In genomic region chr11:79661877-79662545, GRCm38 (mm10) we compare ENCODE assay signal across 8 mouse cellular contexts.
DNase-seq lines count a peak whose midpoint lies in the region; ATAC-seq lines count a peak whose summit lies in the region.

No protein-coding gene starts in this region.

- ATAC-seq in forebrain, embryonic 11.5 days (replicated peaks; ENCODE audit: low FRiP score) = no peak
- ATAC-seq in forebrain, embryonic 15.5 days (replicated peaks) = no peak
- no peak for ATAC-seq in hindbrain, embryonic 12.5 days (ENCODE audit: low FRiP score)
- no peak for ATAC-seq in neural tube, embryonic 12.5 days (ENCODE audit: low FRiP score, low read depth)

- H3K4me2 ChIP-seq in forebrain, embryonic 11.5 days (ENCODE audit: low read depth, low read length, severe bottlenecking) = peak overlapping the region; percentile 96
- no peak overlapping the region for H3K4me2 ChIP-seq in forebrain, embryonic 15.5 days (replicated peaks)
- H3K4me2 ChIP-seq in hindbrain, embryonic 12.5 days (replicated peaks) = peak overlapping the region; percentile 93
- H3K4me2 ChIP-seq in neural tube, embryonic 12.5 days (replicated peaks) = peak overlapping the region; percentile 97

- 44% methylated on average over 6 of the region's 6 CpGs for WGBS in forebrain, embryonic 11.5 days
- 55% methylated on average over 6 of the region's 6 CpGs for WGBS in forebrain, embryonic 15.5 days
- 71% methylated on average over 6 of the region's 6 CpGs for whole genome bisulfite sequencing in hindbrain, embryonic 12.5 days
- 57% methylated on average over 6 of the region's 6 CpGs for WGBS in neural tube, embryonic 12.5 days

- peak overlapping the region; percentile 12; the same call in 1 of the 2 replicates for H3K9ac ChIP-seq in forebrain, embryonic 11.5 days (ENCODE audit: low read length)
- H3K9ac ChIP-seq in forebrain, embryonic 15.5 days (replicated peaks) = no peak overlapping the region
- H3K9ac ChIP-seq in hindbrain, embryonic 12.5 days = 0 out of 2 replicates have a peak overlapping the region, but pooled peaks have one; percentile 78
- 0 out of 2 replicates have a peak overlapping the region, but pooled peaks have one; percentile 18 for H3K9ac ChIP-seq in neural tube, embryonic 12.5 days

- H3K27ac ChIP-seq in forebrain, embryonic 11.5 days (ENCODE audit: low read depth, low read length) = no peak overlapping the region
- no peak overlapping the region for H3K27ac ChIP-seq in forebrain, embryonic 15.5 days (replicated peaks)
- H3K27ac ChIP-seq in hindbrain, embryonic 12.5 days = no peak overlapping the region
- H3K27ac ChIP-seq in neural tube, embryonic 12.5 days = no peak overlapping the region

- no peaks in the 10 kb centered on the region for H3K27me3 ChIP-seq in forebrain, embryonic 11.5 days (ENCODE audit: control insufficient read depth, insufficient read depth, low read length)
- no peaks in the 10 kb centered on the region for H3K27me3 ChIP-seq in forebrain, embryonic 15.5 days
- peaks cover 3% of the 10 kb centered on the region; the same call in 1 of the 2 replicates for H3K27me3 ChIP-seq in hindbrain, embryonic 12.5 days
- H3K27me3 ChIP-seq in neural tube, embryonic 12.5 days (replicated peaks) = peaks cover 2% of the 10 kb centered on the region; the same call in 1 of the 2 replicates

- no peak for DNase-seq in forebrain, embryonic 11.5 days (ENCODE audit: low spot score)
- peak; percentile 71 to 76 for DNase-seq in kidney, postnatal 36 days
- no peak for DNase-seq in retina, postnatal 1 day
- no peak for DNase-seq in cerebellum, postnatal 4 days (ENCODE audit: low spot score in 2 of 2)
- no peak for DNase-seq in spleen, postnatal 10 days (ENCODE audit: low spot score in 2 of 2)

- H3K4me3 ChIP-seq in forebrain, embryonic 11.5 days (ENCODE audit: low read depth, low read length) = peak overlapping the region; percentile 60; the same call in 1 of the 2 replicates
- H3K4me3 ChIP-seq in forebrain, embryonic 15.5 days = no peak overlapping the region
- peak overlapping the region; percentile 58 for H3K4me3 ChIP-seq in hindbrain, embryonic 12.5 days
- H3K4me3 ChIP-seq in neural tube, embryonic 12.5 days = peak overlapping the region; percentile 51; the same call in 1 of the 2 replicates

- no peaks in the 10 kb centered on the region for H3K36me3 ChIP-seq in forebrain, embryonic 11.5 days (ENCODE audit: control insufficient read depth, insufficient read depth, low read length)
- no peaks in the 10 kb centered on the region for H3K36me3 ChIP-seq in forebrain, embryonic 15.5 days
- H3K36me3 ChIP-seq in hindbrain, embryonic 12.5 days = no peaks in the 10 kb centered on the region
- H3K36me3 ChIP-seq in neural tube, embryonic 12.5 days = no peaks in the 10 kb centered on the region

- no peaks in the 10 kb centered on the region for H3K9me3 ChIP-seq in forebrain, embryonic 11.5 days (ENCODE audit: control insufficient read depth, low read length)
- no peaks in the 10 kb centered on the region for H3K9me3 ChIP-seq in forebrain, embryonic 15.5 days
- no peaks in the 10 kb centered on the region for H3K9me3 ChIP-seq in hindbrain, embryonic 12.5 days (replicated peaks)
- no peaks in the 10 kb centered on the region for H3K9me3 ChIP-seq in neural tube, embryonic 12.5 days

- H3K4me1 ChIP-seq in forebrain, embryonic 11.5 days (replicated peaks; ENCODE audit: control insufficient read depth, insufficient read depth, low read length) = peaks cover 13% of the 10 kb centered on the region
- peaks cover 24% of the 10 kb centered on the region for H3K4me1 ChIP-seq in forebrain, embryonic 15.5 days
- peaks cover 39% of the 10 kb centered on the region for H3K4me1 ChIP-seq in hindbrain, embryonic 12.5 days
- peaks cover 26% of the 10 kb centered on the region for H3K4me1 ChIP-seq in neural tube, embryonic 12.5 days

Comparison
In these comparisons a context has a peak if more than half of its experiments do, and no peak if none do; other contexts are left out.
1. DNase-seq: peak in kidney, postnatal 36 days (2 of 2); none in forebrain, embryonic 11.5 days (single experiment), retina, postnatal 1 day (single experiment), cerebellum, postnatal 4 days (0 of 2) and spleen, postnatal 10 days (0 of 2).